Mouse (Mus musculus) gastrocnemius, postnatal 36 days (tissue): ENCODE measurements around the gene Gm7075. TPM values are rescaled to one million over a fixed set of nuclear protein-coding genes. Genes with fewer than 3 reads are reported as not detected.
"Not testable (repeated sequence)": the region's sequence is repeated elsewhere in the genome, so short reads cannot be mapped to it uniquely, and the experiment has no call there.

ENCODE experiments used
- DNase-seq, 2 experiments: peaks; one replicate each; pipeline ENCODE4 v3.0.0; 2022
- intact Hi-C: fragments of 180-260 bp; cut with DNase I; formaldehyde crosslinking; loops from one replicate; pipeline ENCODE4 v1.15.1; 2025
- long read RNA-seq, 2 experiments: library from polyadenylated mRNA; stranded (forward); transcript quantifications; one replicate each; pipeline ENCODE4 v2.0.0; 2021
- total RNA-seq, 2 experiments: library from RNA; stranded (reverse); gene quantifications; 2 replicates each; pipeline ENCODE4 v1.2.3; 2021

Gm7075 gene
- total RNA-seq, result not detected
- long read RNA-seq, experiment 1, transcript Gm7075-201 (1 exons, 425 nt), result major isoform, 16 of 16 reads
- long read RNA-seq, experiment 1, partial matches to known transcripts, result 0 of 16 reads
- long read RNA-seq, experiment 1, other reads (novel, unspliced or antisense), result 0 of 16 reads
- long read RNA-seq, experiment 2, transcript Gm7075-201 (1 exons, 425 nt), result major isoform, 16 of 16 reads
- long read RNA-seq, experiment 2, partial matches to known transcripts, result 0 of 16 reads
- long read RNA-seq, experiment 2, other reads (novel, unspliced or antisense), result 0 of 16 reads

GRCm38 (mm10) chr10:63421739-63422735 lies at the start of gene Gm7075:
Gene Gm7075 (minus strand): TSS chr10:63421789.
- intact Hi-C loops, result loop anchor here (5.0 kb wide), 1 partner anchor 150 kb away; no protein-coding TSS in a partner anchor
- peak in 1 of 2 experiments; percentile 28 for DNase-seq

GRCm38 (mm10) chr10:63460935-63461334 lies 39.3 kb upstream of the Gm7075 start:
- intact Hi-C loops, result loop anchor here (1.0 kb wide), 1 partner anchor 28 kb away; no protein-coding TSS in a partner anchor

GRCm38 (mm10) chr10:63457292-63458128 lies 35.9 kb upstream of the Gm7075 start:
- no peak for DNase-seq
- intact Hi-C loops, result no loop called here

More at GRCm38 (mm10) chr10:63460935-63461334, 39.3 kb upstream of the Gm7075 start:
- no peak for DNase-seq

- intact Hi-C loops, result no loop called here
- DNase-seq, result no peak
Measured at GRCm38 (mm10) chr10:63455110-63455878, 33.7 kb upstream of the Gm7075 start.

GRCm38 (mm10) chr10:63453926-63454325 lies 32.3 kb upstream of the Gm7075 start:
- DNase-seq, result no peak
- intact Hi-C loops, result no loop called here

- DNase-seq, intact Hi-C loops: not testable (repeated sequence)
Measured at GRCm38 (mm10) chr10:63444602-63445387, 23.2 kb upstream of the Gm7075 start.

GRCm38 (mm10) chr10:63439694-63440228 lies 18.2 kb upstream of the Gm7075 start:
- no peak for DNase-seq
- intact Hi-C loops, result no loop called here

- no peak for DNase-seq
- intact Hi-C loops, result no loop called here
Measured at GRCm38 (mm10) chr10:63438736-63439262, 17.2 kb upstream of the Gm7075 start.

- DNase-seq, result no peak
- intact Hi-C loops, result loop anchor here (1.0 kb wide), 1 partner anchor 28 kb away; no protein-coding TSS in a partner anchor
Measured at GRCm38 (mm10) chr10:63432887-63433286, 11.3 kb upstream of the Gm7075 start.

- intact Hi-C loops, result no loop called here
- DNase-seq, result no peak
Measured at GRCm38 (mm10) chr10:63432099-63432498, 10.5 kb upstream of the Gm7075 start.

- DNase-seq, result no peak
- intact Hi-C loops, result no loop called here
Measured at GRCm38 (mm10) chr10:63431221-63431736, 9.7 kb upstream of the Gm7075 start.

- DNase-seq, result peak; percentile 76 to 78
- intact Hi-C loops, result loop anchor here (5.0 kb wide), 1 partner anchor 47 kb away; no protein-coding TSS in a partner anchor
Measured at GRCm38 (mm10) chr10:63429785-63430305, 8.3 kb upstream of the Gm7075 start, which contains the start of gene Ctnna3. Gene Ctnna3 (plus strand): TSS chr10:63430098.

GRCm38 (mm10) chr10:63429380-63429779 lies 7.8 kb upstream of the Gm7075 start:
- intact Hi-C loops, result loop anchor here (5.0 kb wide), 1 partner anchor 48 kb away; no protein-coding TSS in a partner anchor
- peak; percentile 94 to 100 for DNase-seq

- intact Hi-C loops, result loop anchor here (5.0 kb wide), 1 partner anchor 48 kb away; no protein-coding TSS in a partner anchor
- DNase-seq, result no peak
Measured at GRCm38 (mm10) chr10:63429023-63429340, 7.4 kb upstream of the Gm7075 start.

GRCm38 (mm10) chr10:63428243-63429022 lies 6.8 kb upstream of the Gm7075 start:
- intact Hi-C loops, result loop anchor here (5.0 kb wide), 1 partner anchor 49 kb away; no protein-coding TSS in a partner anchor
- DNase-seq, result peak in 1 of 2 experiments; percentile 16

GRCm38 (mm10) chr10:63427146-63427545 lies 5.6 kb upstream of the Gm7075 start:
- intact Hi-C loops, result loop anchor here (5.0 kb wide), 1 partner anchor 50 kb away; no protein-coding TSS in a partner anchor
- no peak for DNase-seq
